Mouse (Mus musculus) thymus, adult 2 months (tissue): Measurements from ENCODE around the gene Ipcef1.

Experiments
- CTCF ChIP-seq: fragments of 200-500 bp; IDR thresholded peaks from 2 replicates; pipeline ENCODE4 v1.5.1; 2012; ENCODE audit warnings: mild to moderate bottlenecking, control low read depth, low read length, moderate library complexity, borderline replicate concordance; ENCODE audit not compliant: control insufficient read depth, poor library complexity, insufficient read depth; ENCODE audit errors: extremely low read depth
- POLR2A ChIP-seq: fragments of 200-500 bp; IDR thresholded peaks from 2 replicates; pipeline ENCODE4 v1.6.1; 2012; ENCODE audit warnings: mild to moderate bottlenecking, low read length, control low read depth, moderate library complexity; ENCODE audit not compliant: control insufficient read depth, poor library complexity, insufficient read depth; ENCODE audit errors: extremely low read depth

DNA sequence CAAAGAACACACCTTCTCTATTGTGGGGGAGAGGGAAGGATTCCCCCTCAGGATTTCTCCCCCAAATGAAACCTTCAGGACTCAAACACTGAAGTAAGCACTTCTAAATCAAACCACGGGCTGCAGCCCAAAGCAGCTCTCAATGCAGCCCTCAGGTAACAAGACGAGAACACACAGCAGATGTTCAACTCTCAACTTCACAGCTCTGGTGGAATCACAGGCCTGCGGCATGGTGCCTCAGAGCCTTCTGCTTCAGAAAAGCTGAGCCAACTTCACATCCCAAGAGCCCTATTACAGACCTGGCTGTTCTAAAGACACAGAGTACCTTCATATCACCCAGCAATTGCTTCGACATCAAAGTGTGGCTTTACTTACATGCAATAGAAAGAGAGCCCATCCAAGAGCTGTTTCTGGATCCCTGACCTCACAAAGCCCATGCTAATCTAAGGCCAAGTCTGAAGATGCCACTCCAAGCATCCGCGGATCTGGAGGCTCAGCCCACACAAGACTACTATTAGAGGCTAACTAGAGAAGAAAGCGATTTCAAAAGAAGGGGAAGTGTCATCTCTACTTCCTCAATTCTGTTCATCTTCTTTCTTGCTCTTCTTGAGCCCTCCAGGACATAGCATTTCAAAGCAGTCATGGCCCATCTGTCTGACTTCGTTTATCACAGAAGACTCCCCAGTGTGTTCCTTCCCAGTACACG is 11.6 kb upstream of the Ipcef1 start:
- no peak for TF ChIP-seq POLR2A
- TF ChIP-seq CTCF: no peak
